Mouse (Mus musculus) kidney, embryonic 16.5 days (tissue): ENCODE measurements around the gene Fkbp15. TPM values are rescaled to one million over a fixed set of nuclear protein-coding genes. Genes with fewer than 3 reads are reported as not detected.
"Not testable (repeated sequence)": the region's sequence is repeated elsewhere in the genome, so short reads cannot be mapped to it uniquely, and the experiment has no call there.

Experiments
- ATAC-seq: fragments of 200-750 bp; cut with Nextera tagmentation; 2 replicates; pipeline ENCODE4 v1.8.0; 2017; ENCODE audit warnings: moderate TSS enrichment; ENCODE audit not compliant: low FRiP score, low TSS enrichment
- H3K27ac ChIP-seq: fragments of 300-500 bp; sonication (generic); 2 replicates; pipeline ENCODE4 v1.5.1; 2014; ENCODE audit warnings: low read length
- H3K27me3 ChIP-seq: fragments of 300-500 bp; sonication (generic); 2 replicates; pipeline ENCODE4 v1.6.1; 2014; ENCODE audit warnings: low read length, control low read depth, mixed read lengths; ENCODE audit not compliant: insufficient read depth
- H3K36me3 ChIP-seq: fragments of 300-500 bp; sonication (generic); 2 replicates; pipeline ENCODE4 v1.6.1; 2014; ENCODE audit warnings: low read length, control low read depth, mixed read lengths; ENCODE audit not compliant: insufficient read depth
- H3K4me1 ChIP-seq: fragments of 300-500 bp; sonication (generic); 2 replicates; pipeline ENCODE4 v1.6.1; 2014; ENCODE audit warnings: low read length, control low read depth, mixed read lengths; ENCODE audit not compliant: insufficient read depth
- H3K4me2 ChIP-seq: fragments of 300-500 bp; sonication (generic); replicated peaks from 2 replicates; pipeline ENCODE4 v1.6.1; 2014; ENCODE audit warnings: low read depth, low read length
- H3K4me3 ChIP-seq: fragments of 300-500 bp; sonication (generic); 2 replicates; pipeline ENCODE4 v1.5.1; 2014; ENCODE audit warnings: mild to moderate bottlenecking, low read length
- H3K9ac ChIP-seq: fragments of 300-500 bp; sonication (generic); replicated peaks from 2 replicates; pipeline ENCODE4 v1.6.1; 2014; ENCODE audit warnings: low read length
- H3K9me3 ChIP-seq: fragments of 300-500 bp; sonication (generic); 2 replicates; pipeline ENCODE4 v1.6.1; 2016; ENCODE audit warnings: low read length, control low read depth
- WGBS: fragments of 180-500 bp; shearing (Covaris S2); extraction: QIAGEN DNeasy Blood & Tissue Kit; methylation state at CpG from one replicate; pipeline ENCODE4 v1.1.7; 2014; 5-methylcytosine and 5-hydroxymethylcytosine counted together
- polyA plus RNA-seq: library from polyadenylated mRNA; unstranded; fragments of >200 nt; fragmentation: Nextera tagmentation; extraction: Ambion mirVana; gene quantifications from 2 replicates; pipeline ENCODE4 v1.2.1, GENCODE M21; 2015

The Fkbp15 gene
- polyA plus RNA-seq, 1 experiment from 2014 or later = 26.2 TPM

DNA sequence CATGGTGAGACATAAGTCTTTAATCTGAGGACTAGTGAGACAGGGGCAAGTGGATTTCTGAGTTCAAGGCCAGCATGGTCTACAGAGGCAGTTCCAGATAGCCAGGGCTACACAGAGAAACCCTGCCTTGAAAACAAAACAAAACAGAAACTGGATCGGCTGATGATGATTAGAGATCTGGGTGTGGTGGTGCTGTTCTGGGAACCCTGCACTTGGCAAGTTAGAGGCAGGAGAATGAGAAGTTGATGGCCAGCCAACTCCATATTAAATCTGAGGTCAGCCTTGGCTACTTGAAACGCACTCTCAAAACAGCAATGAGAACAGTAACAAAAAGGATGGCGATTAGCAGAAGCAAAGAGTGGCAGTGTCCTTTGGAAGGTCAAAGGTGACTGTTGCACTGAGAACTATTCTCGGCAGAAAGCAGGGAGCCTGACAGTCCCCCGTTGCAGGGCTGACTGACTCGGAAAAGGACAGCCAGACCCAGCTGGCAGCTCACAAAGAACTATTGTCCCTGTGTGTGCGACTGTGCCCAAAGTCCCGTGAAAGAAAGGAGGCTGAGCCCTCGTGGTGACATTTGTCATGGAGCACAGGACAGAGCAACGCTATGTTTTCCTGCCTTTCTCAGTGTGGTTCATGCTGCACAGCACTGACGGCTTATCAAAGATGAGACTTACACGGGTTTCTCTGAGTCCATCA lies 85.4 kb downstream of the Fkbp15 start:
- no peak overlapping the region for H3K9ac ChIP-seq
- no peaks in the 10 kb centered on the region for H3K36me3 ChIP-seq
- H3K4me3 ChIP-seq = no peak overlapping the region
- 27% methylated on average over 12 of the region's 12 CpGs for WGBS
- no peak overlapping the region for H3K4me2 ChIP-seq
- H3K27ac ChIP-seq = no peak overlapping the region
- H3K4me1 ChIP-seq = no peaks in the 10 kb centered on the region
- ATAC-seq = peak; percentile 70; the same call in 1 of the 2 replicates
- no peaks in the 10 kb centered on the region for H3K9me3 ChIP-seq
- H3K27me3 ChIP-seq = no peaks in the 10 kb centered on the region

DNA sequence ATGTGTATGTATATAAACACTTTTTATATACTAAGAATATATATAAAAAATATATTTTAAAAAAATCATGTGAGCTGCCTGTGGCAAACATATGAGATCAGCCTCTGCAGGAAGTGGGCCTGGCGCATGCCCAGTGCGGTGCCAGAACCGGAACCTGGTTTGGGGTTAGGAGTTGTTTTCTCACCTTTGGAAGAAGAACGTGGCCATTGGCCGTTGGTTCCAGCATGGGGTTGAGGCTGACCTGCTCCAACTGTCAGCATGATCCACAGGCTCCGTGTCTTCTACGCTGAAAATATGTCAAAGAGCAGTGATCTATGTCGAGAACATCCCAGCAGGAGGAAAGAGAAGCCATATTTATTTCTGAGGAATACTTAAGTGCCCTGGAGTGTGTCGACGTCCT lies 86.4 kb downstream of the Fkbp15 start:
- Histone ChIP-seq H3K4me2 (no peak overlapping the region), H3K27me3 (no peaks in the 10 kb centered on the region), H3K4me1 (no peaks in the 10 kb centered on the region), H3K9me3 (no peaks in the 10 kb centered on the region), H3K9ac (no peak overlapping the region), H3K4me3 (no peak overlapping the region), H3K36me3 (no peaks in the 10 kb centered on the region), H3K27ac (no peak overlapping the region)
- WGBS = 89% methylated on average over 10 of the region's 10 CpGs
- no peak for ATAC-seq

DNA sequence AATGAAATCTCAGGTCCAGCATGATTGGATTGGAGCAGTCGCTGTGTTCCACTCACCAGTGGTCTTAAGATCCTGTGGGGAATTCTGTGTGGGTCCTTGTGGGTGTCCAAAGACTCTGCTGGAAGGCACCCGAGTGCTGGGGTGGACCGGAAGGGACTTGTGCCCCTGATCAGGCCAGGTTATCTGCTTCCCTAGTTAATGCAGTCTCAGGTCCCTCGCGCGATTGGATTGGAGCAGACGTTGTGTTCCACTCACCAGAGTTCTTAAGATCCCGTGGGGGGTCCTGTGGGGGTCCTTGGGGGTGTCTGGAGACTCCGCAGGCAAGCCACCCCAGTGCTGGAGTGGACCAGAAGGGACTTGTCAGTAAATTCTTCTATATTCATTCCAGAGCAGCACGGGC lies 87.7 kb downstream of the Fkbp15 start:
- WGBS = 94% methylated on average over 10 of the region's 10 CpGs
- Histone ChIP-seq H3K9me3 (no peaks in the 10 kb centered on the region), H3K27ac (no peak overlapping the region)

DNA sequence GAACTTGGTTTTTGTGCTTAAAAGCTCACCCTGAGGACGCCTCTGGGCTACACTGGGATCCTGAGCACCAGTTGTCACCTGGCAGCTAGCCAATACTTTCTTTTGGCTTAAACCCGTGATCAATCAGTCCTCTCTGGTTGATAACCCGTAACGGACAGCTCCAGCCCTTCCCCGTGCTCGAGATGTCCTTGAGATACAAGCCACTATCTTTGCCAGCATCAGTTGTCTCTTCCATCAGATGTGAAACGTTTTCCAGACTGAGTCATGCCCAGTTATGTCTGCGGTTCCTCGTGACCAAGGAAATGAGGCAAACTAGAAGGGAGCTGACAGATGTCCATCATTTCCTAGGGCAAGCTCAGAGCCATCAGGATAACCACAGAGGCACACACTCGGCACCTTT lies 93.2 kb downstream of the Fkbp15 start:
- Histone ChIP-seq H3K27me3 (no peaks in the 10 kb centered on the region), H3K9me3 (no peaks in the 10 kb centered on the region), H3K4me2 (no peak overlapping the region), H3K4me3 (no peak overlapping the region), H3K36me3 (no peaks in the 10 kb centered on the region), H3K4me1 (peaks cover 7% of the 10 kb centered on the region; the same call in 1 of the 2 replicates), H3K27ac (no peak overlapping the region), H3K9ac (no peak overlapping the region)
- 68% methylated on average over 10 of the region's 10 CpGs for WGBS
- no peak for ATAC-seq

More for the DNA sequence above, 87.7 kb downstream of the Fkbp15 start:
- Histone ChIP-seq H3K4me1 (no peaks in the 10 kb centered on the region), H3K36me3 (no peaks in the 10 kb centered on the region), H3K4me3 (no peak overlapping the region), H3K4me2 (no peak overlapping the region), H3K27me3 (no peaks in the 10 kb centered on the region), H3K9ac (no peak overlapping the region)
- no peak for ATAC-seq

DNA sequence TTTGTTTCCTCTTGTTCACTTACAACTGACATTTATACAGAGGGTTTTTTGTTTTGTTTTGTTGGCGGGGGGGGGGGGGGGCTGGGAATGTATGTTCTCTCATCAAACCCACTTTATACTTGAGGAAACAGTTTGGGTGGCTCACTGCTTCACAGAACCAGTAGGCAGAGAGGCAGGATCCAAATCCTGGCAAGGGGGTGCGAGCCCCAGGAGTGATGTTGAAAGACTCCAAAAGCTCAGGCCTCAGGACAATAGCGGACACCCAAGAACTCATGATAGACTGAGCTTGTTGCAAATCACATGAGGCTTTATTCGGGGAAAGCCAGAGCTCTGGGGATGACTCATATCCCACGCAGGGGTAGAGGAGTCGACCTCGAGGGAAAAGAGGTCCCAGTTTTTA lies 94.3 kb downstream of the Fkbp15 start:
- 79% methylated on average over 4 of the region's 7 CpGs for WGBS
- H3K4me1 ChIP-seq, H3K4me3 ChIP-seq, H3K36me3 ChIP-seq, H3K9me3 ChIP-seq, H3K27me3 ChIP-seq, H3K4me2 ChIP-seq, H3K9ac ChIP-seq, ATAC-seq, H3K27ac ChIP-seq: not testable (repeated sequence)

DNA sequence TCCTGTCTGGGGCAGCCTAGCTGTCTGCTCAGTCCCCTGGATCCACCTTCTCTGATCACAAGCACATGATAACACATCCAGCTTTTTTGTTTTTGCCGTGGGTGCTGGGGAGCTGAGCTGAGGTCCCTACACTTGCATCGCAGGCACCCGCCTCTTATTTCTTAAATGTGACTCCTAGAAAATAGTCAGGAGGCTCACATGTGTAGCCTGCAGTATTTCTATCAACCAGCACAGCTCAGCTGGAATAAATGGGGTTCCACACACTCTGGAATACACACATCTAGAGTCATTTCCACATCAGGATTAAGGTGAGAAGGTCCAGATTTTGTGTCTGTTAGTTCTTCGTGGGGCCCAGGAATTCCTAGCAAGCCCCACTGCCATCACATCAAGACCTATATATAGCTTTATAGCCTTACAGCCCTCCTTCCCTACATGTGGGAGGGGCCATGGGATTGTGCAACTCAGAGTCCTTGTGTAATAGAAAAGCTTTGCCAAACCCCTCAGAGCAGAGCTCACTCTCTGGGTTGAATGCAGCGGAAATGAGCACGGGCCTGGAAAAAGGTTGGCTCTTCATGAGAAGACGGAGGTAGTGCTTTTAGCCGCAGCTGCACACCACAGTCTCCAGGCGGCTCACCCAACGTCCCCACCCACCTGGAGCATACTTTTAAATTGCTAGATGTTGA lies 95.1 kb downstream of the Fkbp15 start:
- no peaks in the 10 kb centered on the region for H3K9me3 ChIP-seq
- H3K27ac ChIP-seq = no peak overlapping the region
- H3K4me1 ChIP-seq = peaks cover 7% of the 10 kb centered on the region; the same call in 1 of the 2 replicates
- H3K4me3 ChIP-seq = no peak overlapping the region
- no peak overlapping the region for H3K9ac ChIP-seq
- 69% methylated on average over 10 of the region's 10 CpGs for WGBS
- no peak overlapping the region for H3K4me2 ChIP-seq
- no peaks in the 10 kb centered on the region for H3K27me3 ChIP-seq
- no peaks in the 10 kb centered on the region for H3K36me3 ChIP-seq
- ATAC-seq = no peak

DNA sequence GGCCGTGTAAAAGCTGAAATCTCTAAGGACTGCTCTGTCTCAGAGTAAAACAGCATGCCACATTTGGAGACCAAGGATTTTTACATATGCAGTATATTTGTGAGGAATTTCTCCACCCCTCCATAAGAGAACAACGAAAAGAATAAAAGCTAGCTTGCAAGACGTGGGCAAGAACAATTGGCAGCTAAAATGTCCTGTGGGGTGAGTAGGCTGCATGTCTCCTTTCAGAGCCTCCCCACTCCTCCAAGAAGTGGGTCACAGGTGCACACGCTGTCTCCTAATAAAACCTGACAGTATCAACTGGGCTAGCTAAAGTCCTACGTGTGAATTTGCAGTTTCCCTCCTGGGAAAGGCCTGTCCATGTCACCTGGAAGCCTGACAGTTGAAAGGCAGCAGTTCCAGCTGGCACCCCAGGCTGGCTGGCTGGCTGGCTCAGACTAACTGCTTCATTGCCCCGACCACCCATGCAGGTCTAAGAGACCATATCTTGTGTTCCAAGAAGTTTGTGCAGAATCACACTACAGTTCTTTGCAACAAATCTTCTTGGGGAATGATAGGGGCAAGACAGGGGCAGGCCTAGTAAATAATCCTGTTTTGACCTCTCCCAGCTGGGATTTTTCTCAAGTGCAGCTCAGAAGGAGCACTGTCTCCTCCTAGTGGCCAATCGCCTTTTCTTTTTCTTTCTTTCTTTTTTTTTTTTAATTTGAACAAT lies 97.1 kb downstream of the Fkbp15 start:
- Histone ChIP-seq H3K9me3 (no peaks in the 10 kb centered on the region), H3K9ac (no peak overlapping the region), H3K36me3 (no peaks in the 10 kb centered on the region), H3K4me2 (no peak overlapping the region), H3K27me3 (no peaks in the 10 kb centered on the region), H3K4me3 (no peak overlapping the region), H3K4me1 (peaks cover 7% of the 10 kb centered on the region; the same call in 1 of the 2 replicates), H3K27ac (no peak overlapping the region)
- WGBS = 16% methylated on average over 7 of the region's 7 CpGs
- ATAC-seq = peak; percentile 93

DNA sequence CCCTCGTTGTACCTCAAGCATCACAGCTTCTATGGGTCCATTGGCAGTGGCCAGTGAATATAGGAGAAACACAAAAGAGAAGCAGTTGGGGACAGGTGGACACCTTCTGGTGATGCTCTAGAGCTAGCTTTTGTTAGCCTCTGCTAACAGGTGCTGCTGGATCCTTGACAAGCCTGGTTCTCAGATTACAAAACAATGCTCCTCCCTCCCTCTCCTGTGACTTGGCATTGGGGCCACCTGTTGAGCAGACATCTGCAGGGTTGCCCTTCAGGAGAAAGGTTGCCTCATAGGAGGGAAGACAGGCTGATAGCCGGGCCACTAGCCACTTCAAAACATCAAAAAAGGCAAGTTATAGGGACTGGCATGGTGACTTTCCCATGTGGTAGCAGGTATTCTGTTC lies 98.1 kb downstream of the Fkbp15 start, which contains the start of gene Slc31a2:
Gene Slc31a2 (plus strand): TSS at position 287 of the 400 bp plus-strand sequence.
- Histone ChIP-seq H3K4me3 (no peak within 1 kb of the TSS), H3K4me1 (peaks cover 7% of the 10 kb centered on the region; the same call in 1 of the 2 replicates), H3K9ac (no peak within 1 kb of the TSS), H3K4me2 (no peak within 1 kb of the TSS), H3K27me3 (no peaks in the 10 kb centered on the region), H3K36me3 (no peaks in the 10 kb centered on the region), H3K9me3 (no peaks in the 10 kb centered on the region), H3K27ac (no peak within 1 kb of the TSS)
- WGBS = 37% methylated on average over 2 of the region's 2 CpGs
- no peak for ATAC-seq

DNA sequence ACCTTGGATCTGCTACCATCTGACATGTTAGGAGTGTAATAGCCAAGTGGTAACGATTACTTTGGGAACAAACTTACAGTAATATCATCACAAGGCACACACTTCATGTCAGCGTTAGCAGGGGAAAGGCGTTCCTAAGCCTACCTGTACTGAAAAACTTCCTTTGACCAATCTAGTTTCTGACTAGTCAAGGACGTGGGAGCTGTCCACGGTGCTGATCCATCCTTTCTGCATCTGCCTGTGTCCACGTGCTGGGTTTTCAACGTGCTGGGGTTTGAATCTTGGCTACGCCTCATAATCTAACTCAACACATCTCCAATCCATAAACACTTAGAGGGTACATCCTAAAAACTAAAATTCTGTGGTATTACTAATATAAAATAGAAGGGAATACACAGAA lies 103.4 kb downstream of the Fkbp15 start:
- Histone ChIP-seq H3K27ac (no peak overlapping the region), H3K4me2 (no peak overlapping the region), H3K36me3 (no peaks in the 10 kb centered on the region), H3K27me3 (no peaks in the 10 kb centered on the region), H3K9ac (no peak overlapping the region), H3K4me1 (no peaks in the 10 kb centered on the region), H3K9me3 (no peaks in the 10 kb centered on the region), H3K4me3 (no peak overlapping the region)
- ATAC-seq = no peak
- 30% methylated on average over 8 of the region's 8 CpGs for WGBS

DNA sequence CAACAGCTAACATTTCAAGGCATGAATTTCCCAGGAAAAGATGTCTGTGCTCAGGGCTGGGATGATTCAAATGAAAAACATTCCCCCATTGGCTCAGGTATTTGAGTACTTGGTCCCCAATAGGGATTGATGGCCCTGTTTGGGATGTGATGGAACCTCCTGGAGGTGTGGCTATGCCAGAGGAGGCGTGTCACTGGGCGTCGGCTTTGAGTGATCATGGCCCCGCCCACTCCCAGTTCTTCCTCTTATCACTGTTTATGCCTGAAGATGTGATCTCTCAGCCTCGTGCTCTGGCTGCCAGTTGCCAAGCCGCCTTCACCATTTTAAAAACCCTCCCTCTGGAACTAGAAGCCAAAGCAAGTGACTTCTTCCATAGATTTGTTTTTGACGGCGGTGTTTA lies 105.8 kb downstream of the Fkbp15 start:
- H3K9ac ChIP-seq = no peak overlapping the region
- ATAC-seq = no peak
- no peak overlapping the region for H3K4me2 ChIP-seq
- no peak overlapping the region for H3K27ac ChIP-seq
- H3K36me3 ChIP-seq = no peaks in the 10 kb centered on the region
- H3K9me3 ChIP-seq = no peaks in the 10 kb centered on the region
- 67% methylated on average over 8 of the region's 8 CpGs for WGBS
- no peaks in the 10 kb centered on the region for H3K27me3 ChIP-seq
- H3K4me1 ChIP-seq = no peaks in the 10 kb centered on the region
- H3K4me3 ChIP-seq = no peak overlapping the region
